Mouse (Mus musculus): ENCODE measurements around the gene Dip2c. TPM values are rescaled to one million over a fixed set of nuclear protein-coding genes. Genes with fewer than 3 reads are reported as not detected.
A peak's percentile ranks its signal among the peaks of the same experiment; 100 is the strongest.

The Dip2c gene
- polyA plus RNA-seq, 1 experiment, result 24.8 TPM

DNA sequence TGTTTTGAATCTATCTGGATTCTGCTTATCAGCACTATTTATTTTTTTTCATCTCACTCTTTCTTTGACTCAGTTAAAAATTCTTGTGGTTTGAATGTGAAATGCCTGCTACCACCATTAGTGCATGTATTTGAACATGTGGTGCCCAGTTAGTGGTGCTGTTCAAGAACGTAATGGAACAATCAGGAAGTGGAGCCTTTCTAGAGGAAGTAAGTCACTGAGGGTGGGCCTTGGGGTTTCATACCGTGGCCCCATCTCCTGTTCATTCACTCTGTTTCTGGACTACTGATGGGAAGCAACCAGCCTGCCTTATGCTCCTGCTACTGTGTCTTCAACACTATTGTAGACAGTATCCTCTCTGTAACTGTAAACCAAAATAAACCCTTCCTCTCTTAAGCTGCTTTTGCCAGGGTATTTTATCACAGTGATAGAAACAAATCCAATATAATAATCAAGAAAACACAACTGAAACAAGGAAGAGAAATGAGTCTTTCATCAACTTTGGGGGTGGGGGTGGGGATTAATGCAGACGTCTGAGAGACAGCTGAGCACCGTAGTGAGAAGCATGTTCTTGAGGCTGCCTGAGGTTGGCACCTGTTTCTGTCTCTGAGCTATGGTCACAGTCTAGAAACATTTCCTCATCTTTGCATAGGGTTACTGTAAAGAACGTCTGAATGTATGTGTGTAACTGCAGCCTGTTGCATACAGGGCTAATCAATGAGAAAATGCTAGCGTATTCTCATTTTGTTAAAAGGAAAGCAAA, 323.2 kb downstream of the Dip2c start:
- TF ChIP-seq POLR2A (IDR thresholded peaks at IDR 0.05; ENCODE audit: extremely low read depth, insufficient read depth, low read length) (no peak), CTCF (IDR thresholded peaks at IDR 0.05; ENCODE audit: extremely low read depth, insufficient read depth, low read length) (no peak)
- Histone ChIP-seq H3K27ac (ENCODE audit: insufficient read depth, low read length) (no peak overlapping the region), H3K4me3 (ENCODE audit: insufficient read depth, low read length) (no peak overlapping the region), H3K4me1 (ENCODE audit: control insufficient read depth, insufficient read depth, low read length) (no peaks in the 10 kb centered on the region)

DNA sequence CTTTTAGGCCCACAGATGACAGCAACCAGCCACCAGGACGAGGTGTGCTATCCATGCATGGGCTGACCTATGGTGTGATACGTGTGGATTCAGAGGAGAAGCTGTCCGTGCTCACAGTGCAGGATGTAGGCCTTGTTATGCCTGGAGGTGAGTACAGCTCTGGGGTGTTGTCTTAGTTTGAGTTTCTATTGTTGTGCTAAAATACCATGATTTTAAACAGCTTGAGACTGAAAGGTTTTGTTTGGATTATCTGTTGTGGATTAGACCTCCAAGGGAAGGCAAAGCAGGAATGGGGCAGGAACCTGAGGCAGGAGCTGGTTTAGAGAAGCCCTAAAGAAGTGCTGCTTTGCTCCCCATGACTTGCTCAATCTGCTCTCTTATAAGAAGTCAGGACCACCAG, 325.0 kb downstream of the Dip2c start:
- H3K27ac ChIP-seq (ENCODE audit: insufficient read depth, low read length), result no peak overlapping the region
- H3K4me3 ChIP-seq (ENCODE audit: insufficient read depth, low read length), result no peak overlapping the region
- TF ChIP-seq POLR2A (IDR thresholded peaks at IDR 0.05; ENCODE audit: extremely low read depth, insufficient read depth, low read length) (no peak), CTCF (IDR thresholded peaks at IDR 0.05; ENCODE audit: extremely low read depth, insufficient read depth, low read length) (no peak)
- no peaks in the 10 kb centered on the region for H3K4me1 ChIP-seq (ENCODE audit: control insufficient read depth, insufficient read depth, low read length)

DNA sequence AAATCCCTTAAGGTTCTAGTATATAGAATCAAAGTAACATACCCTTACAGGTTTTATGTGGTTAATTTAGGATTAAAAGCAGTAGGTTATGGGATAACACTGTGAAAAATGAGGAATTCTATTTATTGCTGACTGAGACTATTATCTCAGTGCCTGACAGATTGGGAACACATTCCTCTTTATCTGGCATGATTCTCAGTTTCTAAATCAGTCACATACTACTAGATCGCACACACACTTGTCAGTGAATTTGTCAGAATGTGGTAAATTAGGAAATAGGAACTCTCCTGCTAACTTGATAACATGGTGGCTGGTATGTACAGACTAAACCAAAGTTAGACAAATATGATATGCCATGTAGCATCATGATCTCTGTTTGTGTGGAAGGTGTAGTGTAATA, 334.9 kb downstream of the Dip2c start:
- Histone ChIP-seq H3K4me1 (ENCODE audit: control insufficient read depth, insufficient read depth, low read length) (peaks cover 2% of the 10 kb centered on the region; the same call in 1 of the 2 replicates), H3K27ac (ENCODE audit: insufficient read depth, low read length) (no peak overlapping the region), H3K4me3 (ENCODE audit: insufficient read depth, low read length) (no peak overlapping the region)
- TF ChIP-seq CTCF (IDR thresholded peaks at IDR 0.05; ENCODE audit: extremely low read depth, insufficient read depth, low read length) (no peak), POLR2A (IDR thresholded peaks at IDR 0.05; ENCODE audit: extremely low read depth, insufficient read depth, low read length) (no peak)

- Histone ChIP-seq H3K27ac (ENCODE audit: insufficient read depth, low read length) (no peak overlapping the region), H3K4me3 (ENCODE audit: insufficient read depth, low read length) (no peak overlapping the region), H3K4me1 (ENCODE audit: control insufficient read depth, insufficient read depth, low read length) (no peaks in the 10 kb centered on the region)
- TF ChIP-seq POLR2A (IDR thresholded peaks at IDR 0.05; ENCODE audit: extremely low read depth, insufficient read depth, low read length) (no peak), CTCF (IDR thresholded peaks at IDR 0.05; ENCODE audit: extremely low read depth, insufficient read depth, low read length) (no peak)
Measured at GRCm38 (mm10) chr13:9632684-9633083, 356.4 kb downstream of the Dip2c start.

GRCm38 (mm10) chr13:9635951-9636350, 359.6 kb downstream of the Dip2c start:
- Histone ChIP-seq H3K4me3 (ENCODE audit: insufficient read depth, low read length) (no peak overlapping the region), H3K27ac (ENCODE audit: insufficient read depth, low read length) (no peak overlapping the region), H3K4me1 (ENCODE audit: control insufficient read depth, insufficient read depth, low read length) (no peaks in the 10 kb centered on the region)
- no peak for TF ChIP-seq POLR2A (IDR thresholded peaks at IDR 0.05; ENCODE audit: extremely low read depth, insufficient read depth, low read length)
- no peak for TF ChIP-seq CTCF (IDR thresholded peaks at IDR 0.05; ENCODE audit: extremely low read depth, insufficient read depth, low read length)

DNA sequence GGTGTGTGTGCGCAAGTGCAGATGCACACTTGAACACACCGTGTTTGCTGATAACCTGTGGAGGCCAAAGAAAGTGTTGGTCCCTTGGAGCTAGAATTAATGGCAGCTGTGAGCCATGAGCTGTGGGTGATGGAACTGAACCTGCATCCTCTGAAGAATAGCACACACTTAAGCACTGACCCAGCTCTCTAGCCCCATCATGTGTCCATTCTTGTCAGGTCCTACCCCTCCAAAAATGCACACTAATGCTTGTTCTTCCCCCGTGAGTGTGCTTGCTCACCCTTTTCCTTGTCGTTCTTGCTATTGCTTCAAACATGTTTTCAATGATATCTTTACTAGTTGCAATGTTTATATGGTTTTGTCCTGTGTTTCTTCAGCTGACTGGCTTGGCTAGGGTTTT, 360.2 kb downstream of the Dip2c start:
- TF ChIP-seq CTCF (IDR thresholded peaks at IDR 0.05; ENCODE audit: extremely low read depth, insufficient read depth, low read length), result peak; percentile 48
- TF ChIP-seq POLR2A (IDR thresholded peaks at IDR 0.05; ENCODE audit: extremely low read depth, insufficient read depth, low read length), result no peak
- Histone ChIP-seq H3K27ac (ENCODE audit: insufficient read depth, low read length) (no peak overlapping the region), H3K4me3 (ENCODE audit: insufficient read depth, low read length) (no peak overlapping the region), H3K4me1 (ENCODE audit: control insufficient read depth, insufficient read depth, low read length) (no peaks in the 10 kb centered on the region)

GRCm38 (mm10) chr13:9637949-9638348, 361.6 kb downstream of the Dip2c start:
- no peak for TF ChIP-seq CTCF (IDR thresholded peaks at IDR 0.05; ENCODE audit: extremely low read depth, insufficient read depth, low read length)
- TF ChIP-seq POLR2A (IDR thresholded peaks at IDR 0.05; ENCODE audit: extremely low read depth, insufficient read depth, low read length), result no peak
- Histone ChIP-seq H3K4me1 (ENCODE audit: control insufficient read depth, insufficient read depth, low read length) (no peaks in the 10 kb centered on the region), H3K27ac (ENCODE audit: insufficient read depth, low read length) (no peak overlapping the region), H3K4me3 (ENCODE audit: insufficient read depth, low read length) (no peak overlapping the region)

GRCm38 (mm10) chr13:9648716-9649115, 372.4 kb downstream of the Dip2c start:
- Histone ChIP-seq H3K4me1 (ENCODE audit: control insufficient read depth, insufficient read depth, low read length) (peaks cover 6% of the 10 kb centered on the region; the same call in 1 of the 2 replicates), H3K4me3 (ENCODE audit: insufficient read depth, low read length) (no peak overlapping the region), H3K27ac (ENCODE audit: insufficient read depth, low read length) (no peak overlapping the region)
- TF ChIP-seq CTCF (IDR thresholded peaks at IDR 0.05; ENCODE audit: extremely low read depth, insufficient read depth, low read length), result no peak
- no peak for TF ChIP-seq POLR2A (IDR thresholded peaks at IDR 0.05; ENCODE audit: extremely low read depth, insufficient read depth, low read length)

GRCm38 (mm10) chr13:9649894-9650293, 373.6 kb downstream of the Dip2c start:
- H3K4me1 ChIP-seq (ENCODE audit: control insufficient read depth, insufficient read depth, low read length), result peaks cover 6% of the 10 kb centered on the region; the same call in 1 of the 2 replicates
- no peak overlapping the region for H3K27ac ChIP-seq (ENCODE audit: insufficient read depth, low read length)
- no peak for TF ChIP-seq POLR2A (IDR thresholded peaks at IDR 0.05; ENCODE audit: extremely low read depth, insufficient read depth, low read length)
- no peak for TF ChIP-seq CTCF (IDR thresholded peaks at IDR 0.05; ENCODE audit: extremely low read depth, insufficient read depth, low read length)
- H3K4me3 ChIP-seq (ENCODE audit: insufficient read depth, low read length), result no peak overlapping the region

- TF ChIP-seq CTCF (IDR thresholded peaks at IDR 0.05; ENCODE audit: extremely low read depth, insufficient read depth, low read length) (no peak), POLR2A (IDR thresholded peaks at IDR 0.05; ENCODE audit: extremely low read depth, insufficient read depth, low read length) (no peak)
- no peak overlapping the region for H3K27ac ChIP-seq (ENCODE audit: insufficient read depth, low read length)
- peaks cover 3% of the 10 kb centered on the region; the same call in 1 of the 2 replicates for H3K4me1 ChIP-seq (ENCODE audit: control insufficient read depth, insufficient read depth, low read length)
- no peak overlapping the region for H3K4me3 ChIP-seq (ENCODE audit: insufficient read depth, low read length)
Measured at GRCm38 (mm10) chr13:9650580-9650979, 374.3 kb downstream of the Dip2c start.

Measured in cortical plate, adult 2 months (tissue).